Mouse (Mus musculus): ENCODE results near the gene Lbx2. TPM values are rescaled to one million over a fixed set of nuclear protein-coding genes. Genes with fewer than 3 reads are reported as not detected.

The Lbx2 gene
- polyA plus RNA-seq, 1 experiment: 0.07 TPM

DNA sequence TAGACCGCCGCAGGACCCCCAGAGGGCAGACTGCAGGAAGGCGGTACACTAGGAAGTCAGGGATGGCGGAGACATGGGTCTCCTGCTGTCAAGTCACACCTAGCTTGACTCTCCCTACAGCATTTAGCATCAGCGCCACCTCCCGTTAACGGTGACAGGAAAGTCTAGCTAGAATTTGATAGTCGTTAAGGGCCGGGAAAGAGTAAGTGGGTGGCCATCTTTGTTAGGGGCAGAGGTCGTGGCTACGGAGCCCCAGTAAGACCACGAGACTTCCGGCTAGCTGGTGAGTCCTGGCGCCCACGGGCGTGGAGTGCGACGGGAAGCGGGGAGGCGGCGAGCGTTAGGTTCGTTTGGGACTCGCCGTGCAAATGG, 15.1 kb downstream of the Lbx2 start, which contains the start of the genes Ccdc142 and Gm42688:
TSS of gene Ccdc142 (plus strand) at position 286 of the 372 bp plus-strand sequence.
TSS of gene Gm42688 (plus strand) at position 302 of the 372 bp plus-strand sequence.
- TF ChIP-seq MYOD1 (IDR thresholded peaks at IDR 0.05; ENCODE audit: control insufficient read depth in 1 of 3, insufficient read length in 2 of 3, low read depth in 2 of 3) (no peak), TCF3 (IDR thresholded peaks at IDR 0.05; ENCODE audit: insufficient read length, low read depth) (no peak), REST (IDR thresholded peaks at IDR 0.05; ENCODE audit: insufficient read depth, insufficient read length) (no peak), E2F4 (IDR thresholded peaks at IDR 0.05; ENCODE audit: insufficient read depth) (no peak), POLR2A (IDR thresholded peaks at IDR 0.05; ENCODE audit: insufficient read length, low read depth) (peak; percentile 69), MAX (IDR thresholded peaks at IDR 0.05; ENCODE audit: low read depth) (no peak), MYOG (IDR thresholded peaks at IDR 0.05; ENCODE audit: control insufficient read depth in 1 of 3, insufficient read depth in 1 of 3, insufficient read length in 2 of 3, low read depth in 2 of 3) (peak in 1 of 3 experiments; percentile 3), CEBPB (IDR thresholded peaks at IDR 0.05; ENCODE audit: insufficient read depth, poor library complexity, severe bottlenecking) (no peak), USF1 (IDR thresholded peaks at IDR 0.05; ENCODE audit: low read depth) (peak; percentile 38), TCF12 (IDR thresholded peaks at IDR 0.05; ENCODE audit: insufficient read depth, poor library complexity, severe bottlenecking) (no peak), SRF (IDR thresholded peaks at IDR 0.05; ENCODE audit: control insufficient read depth, insufficient read length, low read depth) (no peak), POLR2AphosphoS2 (IDR thresholded peaks at IDR 0.05; ENCODE audit: insufficient read length, low read depth) (peak; percentile 66)
- no peaks in the 10 kb centered on the region for H3K36me3 ChIP-seq (ENCODE audit: control insufficient read depth, insufficient read depth)
- peak within 1 kb of the TSS; percentile 99 for H3K4me2 ChIP-seq (ENCODE audit: low read depth)
- H3K4me3 ChIP-seq: peak within 1 kb of the TSS; percentile 49
- H3K27me3 ChIP-seq (ENCODE audit: control insufficient read depth, insufficient read depth, insufficient read length): no peaks in the 10 kb centered on the region
- H3ac ChIP-seq (ENCODE audit: control insufficient read depth, insufficient read length): peak within 1 kb of the TSS; percentile 38
- no peaks in the 10 kb centered on the region for H3K79me2 ChIP-seq (ENCODE audit: control insufficient read depth, insufficient read depth)

DNA sequence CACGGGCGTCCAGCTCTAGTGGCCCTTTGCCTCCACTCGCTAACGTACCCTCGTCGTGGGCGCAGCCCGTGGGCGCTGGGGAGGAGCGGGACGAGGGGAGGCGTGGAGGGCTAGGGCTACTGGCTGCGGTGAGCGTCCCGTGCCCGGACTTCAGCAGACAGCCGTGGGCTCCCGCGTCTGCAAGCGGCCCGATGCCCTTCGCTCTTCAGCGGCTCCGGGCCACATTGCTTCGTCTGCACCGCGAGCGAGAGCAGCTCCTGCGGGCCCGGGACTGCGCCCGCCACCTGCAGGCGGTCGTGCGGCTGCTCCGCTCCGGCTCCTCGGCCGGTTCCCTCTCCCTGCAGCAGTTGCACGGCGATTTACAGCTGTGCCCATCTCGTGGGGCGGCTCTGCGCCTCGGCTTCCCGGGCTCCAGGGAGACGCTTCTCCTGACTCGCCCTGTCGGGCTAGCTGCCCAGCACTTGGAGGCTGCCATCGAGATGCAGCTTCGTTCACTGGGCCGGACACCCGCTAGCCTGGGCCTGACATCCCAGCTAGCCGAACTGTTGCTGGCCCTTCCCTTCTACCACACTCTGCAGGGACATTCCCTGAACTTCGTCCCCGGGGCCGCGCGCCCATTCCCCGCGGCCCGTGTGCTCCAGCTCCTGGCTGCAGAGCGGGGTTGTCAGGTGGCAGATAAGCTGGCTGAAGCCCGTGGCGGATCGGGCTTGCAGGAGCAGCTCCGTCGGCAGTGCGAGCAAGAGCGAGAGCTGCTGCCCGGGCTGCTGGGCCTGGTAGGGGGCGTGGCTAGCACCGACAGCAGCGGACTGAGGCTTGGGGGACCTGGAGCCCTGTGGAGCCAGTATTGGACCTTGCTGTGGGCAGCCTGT, 15.8 kb downstream of the Lbx2 start:
- Histone ChIP-seq H3K4me2 (ENCODE audit: low read depth) (peak overlapping the region; percentile 99), H3ac (ENCODE audit: control insufficient read depth, insufficient read length) (peak overlapping the region; percentile 38), H3K36me3 (ENCODE audit: control insufficient read depth, insufficient read depth) (no peaks in the 10 kb centered on the region), H3K4me3 (peak overlapping the region; percentile 49), H3K79me2 (ENCODE audit: control insufficient read depth, insufficient read depth) (no peaks in the 10 kb centered on the region), H3K27me3 (ENCODE audit: control insufficient read depth, insufficient read depth, insufficient read length) (no peaks in the 10 kb centered on the region)
- peak in 2 of 3 experiments; percentile 12 to 46 for TF ChIP-seq MYOG (IDR thresholded peaks at IDR 0.05; ENCODE audit: control insufficient read depth in 1 of 3, insufficient read depth in 1 of 3, insufficient read length in 2 of 3, low read depth in 2 of 3)
- TF ChIP-seq POLR2AphosphoS2 (IDR thresholded peaks at IDR 0.05; ENCODE audit: insufficient read length, low read depth): peak; percentile 41
- TF ChIP-seq CEBPB (IDR thresholded peaks at IDR 0.05; ENCODE audit: insufficient read depth, poor library complexity, severe bottlenecking): no peak
- no peak for TF ChIP-seq TCF3 (IDR thresholded peaks at IDR 0.05; ENCODE audit: insufficient read length, low read depth)
- TF ChIP-seq POLR2A (IDR thresholded peaks at IDR 0.05; ENCODE audit: insufficient read length, low read depth): peak; percentile 49
- TF ChIP-seq REST (IDR thresholded peaks at IDR 0.05; ENCODE audit: insufficient read depth, insufficient read length): no peak

DNA sequence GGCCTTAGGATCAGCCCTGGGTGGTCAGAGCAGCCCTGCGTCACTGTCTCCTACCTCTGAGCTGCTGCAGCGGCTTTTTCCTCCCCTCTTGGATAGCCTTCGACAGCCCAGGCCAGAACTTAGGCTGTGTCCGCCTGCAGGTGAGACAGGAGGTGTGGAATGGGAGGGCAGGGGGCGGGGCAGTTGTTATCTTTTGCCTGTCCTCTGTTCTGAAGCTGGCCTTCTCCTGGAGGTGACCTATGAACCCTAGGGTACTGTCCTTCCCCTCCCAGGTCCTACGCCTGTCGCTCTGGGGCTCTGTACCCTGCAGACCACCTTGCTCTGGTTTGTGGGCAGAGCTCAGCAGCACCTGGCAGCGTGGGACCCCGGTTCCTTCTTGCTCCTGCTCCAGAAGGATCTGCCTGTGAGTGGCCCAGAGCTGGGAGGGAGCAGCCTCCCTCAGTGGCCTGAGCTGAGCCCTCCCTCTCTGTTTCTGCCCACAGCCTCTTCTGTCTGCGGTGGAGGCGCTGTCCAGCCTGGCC, 17.0 kb downstream of the Lbx2 start:
- Histone ChIP-seq H3K4me3 (peak overlapping the region; percentile 49), H3K79me2 (ENCODE audit: control insufficient read depth, insufficient read depth) (no peaks in the 10 kb centered on the region), H3ac (ENCODE audit: control insufficient read depth, insufficient read length) (no peak overlapping the region), H3K36me3 (ENCODE audit: control insufficient read depth, insufficient read depth) (no peaks in the 10 kb centered on the region), H3K27me3 (ENCODE audit: control insufficient read depth, insufficient read depth, insufficient read length) (no peaks in the 10 kb centered on the region), H3K4me2 (ENCODE audit: low read depth) (no peak overlapping the region)
- TF ChIP-seq SRF (IDR thresholded peaks at IDR 0.05; ENCODE audit: control insufficient read depth, insufficient read length, low read depth) (no peak), POLR2AphosphoS2 (IDR thresholded peaks at IDR 0.05; ENCODE audit: insufficient read length, low read depth) (no peak), TCF12 (IDR thresholded peaks at IDR 0.05; ENCODE audit: insufficient read depth, poor library complexity, severe bottlenecking) (no peak)

DNA sequence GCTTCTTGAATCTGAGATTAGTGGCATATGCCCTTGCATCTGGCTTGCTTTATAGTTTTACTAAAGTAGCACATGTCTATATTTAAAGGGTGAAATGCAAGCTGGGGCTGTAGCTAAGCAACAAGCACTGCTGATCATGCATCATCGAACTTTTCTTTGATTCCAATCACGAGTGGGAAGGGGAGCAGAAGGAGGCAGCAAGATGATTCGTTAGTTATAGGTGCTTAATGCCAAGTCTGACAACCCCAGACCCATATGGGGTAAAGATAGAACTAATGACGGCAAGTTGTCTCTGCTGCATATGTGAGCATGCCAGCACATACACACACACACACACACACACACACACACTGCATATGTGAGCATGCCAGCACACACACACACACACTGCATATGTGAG, 18.0 kb downstream of the Lbx2 start:
- Histone ChIP-seq H3K4me2 (ENCODE audit: low read depth) (no peak overlapping the region), H3K27me3 (ENCODE audit: control insufficient read depth, insufficient read depth, insufficient read length) (no peaks in the 10 kb centered on the region), H3K79me2 (ENCODE audit: control insufficient read depth, insufficient read depth) (peaks cover 1% of the 10 kb centered on the region), H3ac (ENCODE audit: control insufficient read depth, insufficient read length) (no peak overlapping the region), H3K36me3 (ENCODE audit: control insufficient read depth, insufficient read depth) (no peaks in the 10 kb centered on the region), H3K4me3 (no peak overlapping the region)
- no peak for TF ChIP-seq POLR2A (IDR thresholded peaks at IDR 0.05; ENCODE audit: insufficient read length, low read depth)
- TF ChIP-seq MYOD1 (IDR thresholded peaks at IDR 0.05; ENCODE audit: control insufficient read depth in 1 of 3, insufficient read length in 2 of 3, low read depth in 2 of 3): no peak
- TF ChIP-seq CEBPB (IDR thresholded peaks at IDR 0.05; ENCODE audit: insufficient read depth, poor library complexity, severe bottlenecking): no peak
- TF ChIP-seq USF1 (IDR thresholded peaks at IDR 0.05; ENCODE audit: low read depth): no peak
- TF ChIP-seq TCF3 (IDR thresholded peaks at IDR 0.05; ENCODE audit: insufficient read length, low read depth): no peak
